Mouse (Mus musculus): ENCODE results near the gene Phykpl. TPM values are rescaled to one million over a fixed set of nuclear protein-coding genes. Genes with fewer than 3 reads are reported as not detected.
"Not testable (repeated sequence)": the region's sequence is repeated elsewhere in the genome, so short reads cannot be mapped to it uniquely, and the experiment has no call there.

Phykpl gene
- polyA plus RNA-seq, 1 experiment: 7.7 TPM

DNA sequence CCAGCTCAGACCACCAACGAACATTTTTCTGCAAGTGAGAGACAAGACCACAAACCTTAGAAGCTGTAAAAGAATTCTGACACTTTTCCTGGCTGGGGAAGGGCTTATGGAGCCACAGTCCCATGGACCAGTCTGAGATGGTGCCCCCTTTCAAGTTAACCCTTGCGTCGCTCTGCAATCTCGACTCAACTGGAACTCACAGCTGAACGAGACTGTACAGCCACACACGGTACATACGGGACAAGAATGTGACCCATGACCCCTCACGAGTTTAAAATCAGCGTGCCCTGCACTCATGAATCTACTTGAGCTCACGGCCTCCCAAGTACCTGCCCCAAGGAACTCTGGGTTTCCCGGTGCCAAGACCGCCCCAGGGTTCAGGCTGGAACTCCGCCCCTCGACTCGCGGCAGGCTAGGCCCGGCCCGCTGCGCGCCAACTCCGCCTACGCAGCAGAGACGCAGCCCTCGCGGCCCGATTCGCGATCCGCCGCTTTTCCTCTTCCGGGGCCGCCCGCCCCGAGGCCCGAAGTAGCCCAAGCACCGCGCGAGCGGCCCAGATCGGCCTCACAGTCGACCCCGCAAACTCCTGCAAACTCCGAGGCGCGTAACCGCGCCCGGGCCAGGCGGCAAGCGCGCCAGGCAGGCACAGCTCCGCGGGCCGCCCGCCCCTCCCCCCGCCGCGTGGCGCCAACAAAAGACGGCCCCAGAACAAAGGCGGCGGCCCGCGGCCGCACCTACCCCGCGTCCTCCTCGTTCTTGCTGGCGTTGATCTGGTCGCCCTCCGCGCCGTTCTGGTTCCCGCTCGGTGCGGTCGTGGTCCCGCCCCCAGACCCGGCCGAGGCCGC lies 21.3 kb downstream of the Phykpl start:
- H3K27me3 ChIP-seq (ENCODE audit: control insufficient read depth, insufficient read depth, insufficient read length): no peaks in the 10 kb centered on the region
- H3K4me3 ChIP-seq (ENCODE audit: insufficient read depth, poor library complexity, severe bottlenecking): peak overlapping the region; percentile 99
- peaks cover 50% of the 10 kb centered on the region for H3K36me3 ChIP-seq (ENCODE audit: control insufficient read depth, insufficient read depth)

DNA sequence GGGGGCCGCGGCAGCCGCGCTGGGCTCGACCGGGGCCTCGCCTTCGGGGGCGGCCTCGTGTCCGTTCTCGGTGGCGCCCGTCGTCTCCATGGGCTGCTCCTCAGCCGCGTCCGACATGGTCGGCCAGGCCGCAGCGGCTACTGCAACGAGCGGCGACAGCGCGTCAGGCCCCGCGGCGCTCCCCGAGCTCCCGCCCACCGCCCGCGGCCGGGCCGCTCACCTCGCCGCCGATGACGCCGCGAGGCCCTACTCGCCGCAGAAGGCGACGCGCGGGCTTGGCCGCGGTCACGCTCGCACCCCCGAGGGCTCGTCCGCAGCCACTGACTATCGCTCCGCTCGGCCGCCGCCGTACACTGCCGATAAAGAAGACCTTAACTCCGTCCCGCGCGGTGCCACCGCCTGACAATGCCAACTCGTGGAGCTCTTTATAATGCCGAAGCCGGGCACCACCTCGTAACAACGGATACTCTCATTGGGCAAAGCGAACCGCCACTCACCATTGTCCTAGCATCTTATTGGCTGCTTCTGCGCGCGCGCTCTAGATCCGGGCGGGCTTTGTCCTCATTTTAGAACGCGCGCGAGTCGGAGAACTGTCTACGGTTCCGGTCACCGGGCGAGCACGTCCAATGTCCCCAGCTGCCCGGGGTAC lies 22.0 kb downstream of the Phykpl start, which contains the start of gene Hnrnpab:
Gene Hnrnpab (minus strand): TSS at position 401 of the 649 bp plus-strand sequence.
- peak within 1 kb of the TSS; percentile 99 for H3K4me3 ChIP-seq (ENCODE audit: insufficient read depth, poor library complexity, severe bottlenecking)
- H3K27me3 ChIP-seq (ENCODE audit: control insufficient read depth, insufficient read depth, insufficient read length): no peaks in the 10 kb centered on the region
- TF ChIP-seq CTCF (IDR thresholded peaks at IDR 0.05; ENCODE audit: control insufficient read depth, insufficient read depth, insufficient read length): no peak
- TF ChIP-seq MYOD1 (IDR thresholded peaks at IDR 0.05; ENCODE audit: control insufficient read depth, insufficient read length, low read depth): no peak
- TF ChIP-seq FOSL1 (IDR thresholded peaks at IDR 0.05; ENCODE audit: insufficient read depth, low read length, poor library complexity, severe bottlenecking): no peak
- no peak for TF ChIP-seq USF1 (IDR thresholded peaks at IDR 0.05; ENCODE audit: low read depth)
- peak; percentile 77 for TF ChIP-seq MAX (IDR thresholded peaks at IDR 0.05)
- no peak for TF ChIP-seq CEBPB (IDR thresholded peaks at IDR 0.05; ENCODE audit: low read depth)
- H3ac ChIP-seq (ENCODE audit: control insufficient read depth, insufficient read length, low read depth): peak within 1 kb of the TSS; percentile 97
- peaks cover 47% of the 10 kb centered on the region for H3K79me3 ChIP-seq (ENCODE audit: low read depth)
- peaks cover 61% of the 10 kb centered on the region for H3K79me2 ChIP-seq (ENCODE audit: control insufficient read depth, insufficient read depth)
- H3K36me3 ChIP-seq (ENCODE audit: control insufficient read depth, insufficient read depth): peaks cover 43% of the 10 kb centered on the region

More for the DNA sequence above, 21.3 kb downstream of the Phykpl start:
- peaks cover 53% of the 10 kb centered on the region for H3K79me3 ChIP-seq (ENCODE audit: low read depth)
- peak overlapping the region; percentile 97 for H3ac ChIP-seq (ENCODE audit: control insufficient read depth, insufficient read length, low read depth)
- H3K79me2 ChIP-seq (ENCODE audit: control insufficient read depth, insufficient read depth): peaks cover 68% of the 10 kb centered on the region
- TF ChIP-seq MYOD1 (IDR thresholded peaks at IDR 0.05; ENCODE audit: control insufficient read depth, insufficient read length, low read depth) (no peak), MAX (IDR thresholded peaks at IDR 0.05) (no peak), USF1 (IDR thresholded peaks at IDR 0.05; ENCODE audit: low read depth) (no peak), CTCF (IDR thresholded peaks at IDR 0.05; ENCODE audit: control insufficient read depth, insufficient read depth, insufficient read length) (no peak), CEBPB (IDR thresholded peaks at IDR 0.05; ENCODE audit: low read depth) (no peak), MYOG (IDR thresholded peaks at IDR 0.05; ENCODE audit: control insufficient read depth, extremely low read depth, insufficient read length) (no peak), FOSL1 (IDR thresholded peaks at IDR 0.05; ENCODE audit: insufficient read depth, low read length, poor library complexity, severe bottlenecking) (no peak)

DNA sequence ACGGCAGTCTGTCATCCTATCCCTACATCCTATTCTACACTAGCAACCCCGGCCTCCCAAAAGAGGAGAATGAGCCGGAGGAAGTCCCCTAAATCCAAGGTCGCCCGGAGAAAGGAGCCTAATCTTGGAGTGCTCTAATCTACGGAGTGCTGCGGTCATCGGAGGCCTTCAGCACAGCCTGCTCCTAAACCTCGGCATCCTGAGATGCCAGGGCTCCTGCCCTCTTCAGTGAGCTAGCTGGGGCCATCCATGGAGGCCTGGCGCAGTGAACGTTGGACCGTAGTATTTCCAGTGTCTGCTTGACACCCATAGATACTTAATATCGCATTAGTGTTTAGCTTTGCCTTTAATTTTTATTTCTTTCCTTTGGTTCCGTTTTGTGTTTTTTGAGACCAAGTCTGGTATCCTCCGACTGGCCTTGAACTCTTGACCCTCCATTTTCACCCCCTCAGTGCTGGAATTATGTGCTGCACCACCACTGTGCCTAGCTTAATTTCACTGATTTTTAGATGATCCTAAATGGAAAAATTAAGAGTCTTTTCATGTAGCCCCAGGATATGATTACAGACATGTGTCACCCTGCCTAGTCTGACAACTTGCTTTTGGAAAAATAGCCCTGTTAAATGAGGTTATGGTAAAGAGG lies 22.7 kb downstream of the Phykpl start:
- Histone ChIP-seq H3K4me3 (ENCODE audit: insufficient read depth, poor library complexity, severe bottlenecking) (peak overlapping the region; percentile 99), H3K27me3 (ENCODE audit: control insufficient read depth, insufficient read depth, insufficient read length) (no peaks in the 10 kb centered on the region), H3ac (ENCODE audit: control insufficient read depth, insufficient read length, low read depth) (peak overlapping the region; percentile 90), H3K79me3 (ENCODE audit: low read depth) (peaks cover 41% of the 10 kb centered on the region), H3K79me2 (ENCODE audit: control insufficient read depth, insufficient read depth) (peaks cover 54% of the 10 kb centered on the region), H3K36me3 (ENCODE audit: control insufficient read depth, insufficient read depth) (peaks cover 36% of the 10 kb centered on the region)
- TF ChIP-seq MYOG (IDR thresholded peaks at IDR 0.05; ENCODE audit: control insufficient read depth, extremely low read depth, insufficient read length) (no peak), USF1 (IDR thresholded peaks at IDR 0.05; ENCODE audit: low read depth) (no peak), MYOD1 (IDR thresholded peaks at IDR 0.05; ENCODE audit: control insufficient read depth, insufficient read length, low read depth) (no peak), FOSL1 (IDR thresholded peaks at IDR 0.05; ENCODE audit: insufficient read depth, low read length, poor library complexity, severe bottlenecking) (no peak), CEBPB (IDR thresholded peaks at IDR 0.05; ENCODE audit: low read depth) (no peak), MAX (IDR thresholded peaks at IDR 0.05) (no peak), CTCF (IDR thresholded peaks at IDR 0.05; ENCODE audit: control insufficient read depth, insufficient read depth, insufficient read length) (no peak)

DNA sequence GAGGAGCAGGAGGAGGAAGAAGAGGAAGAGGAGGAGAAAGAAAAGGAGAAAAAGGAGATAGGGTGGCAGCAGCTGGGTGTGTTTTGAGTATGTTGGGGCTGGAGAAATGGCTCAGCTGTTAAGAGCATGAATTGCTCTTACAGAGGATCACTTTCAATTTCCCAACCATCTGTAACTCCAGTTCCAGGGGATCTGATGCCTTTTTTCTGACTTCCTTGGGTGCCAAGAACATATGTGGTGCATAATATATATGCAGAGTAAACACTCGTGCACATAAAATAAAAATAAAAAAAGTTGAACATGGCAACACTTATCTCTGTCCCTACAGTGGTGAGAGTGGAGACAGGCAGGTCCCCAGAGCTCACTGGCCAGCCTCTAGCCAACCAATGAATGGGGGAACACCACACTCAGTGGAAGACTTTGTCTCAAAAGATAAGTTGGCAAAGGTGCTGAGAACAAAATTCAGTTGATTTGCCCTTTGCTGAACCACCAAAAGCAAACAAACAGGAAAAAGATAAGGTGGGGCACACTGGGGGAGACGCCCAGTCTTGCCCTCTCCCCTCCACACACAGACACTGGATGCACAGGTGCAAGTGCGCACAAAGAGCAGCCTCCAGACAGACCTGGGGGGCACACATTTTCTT lies 24.8 kb downstream of the Phykpl start:
- Histone ChIP-seq H3K79me2 (ENCODE audit: control insufficient read depth, insufficient read depth) (peaks cover 32% of the 10 kb centered on the region), H3K27me3 (ENCODE audit: control insufficient read depth, insufficient read depth, insufficient read length) (no peaks in the 10 kb centered on the region), H3K36me3 (ENCODE audit: control insufficient read depth, insufficient read depth) (peaks cover 14% of the 10 kb centered on the region), H3K79me3 (ENCODE audit: low read depth) (peaks cover 19% of the 10 kb centered on the region), H3ac (ENCODE audit: control insufficient read depth, insufficient read length, low read depth) (no peak overlapping the region), H3K4me3 (ENCODE audit: insufficient read depth, poor library complexity, severe bottlenecking) (no peak overlapping the region)
- TF ChIP-seq CTCF (IDR thresholded peaks at IDR 0.05; ENCODE audit: control insufficient read depth, insufficient read depth, insufficient read length) (no peak), MYOG (IDR thresholded peaks at IDR 0.05; ENCODE audit: control insufficient read depth, extremely low read depth, insufficient read length) (no peak), CEBPB (IDR thresholded peaks at IDR 0.05; ENCODE audit: low read depth) (no peak), FOSL1 (IDR thresholded peaks at IDR 0.05; ENCODE audit: insufficient read depth, low read length, poor library complexity, severe bottlenecking) (no peak), MAX (IDR thresholded peaks at IDR 0.05) (no peak), USF1 (IDR thresholded peaks at IDR 0.05; ENCODE audit: low read depth) (no peak), MYOD1 (IDR thresholded peaks at IDR 0.05; ENCODE audit: control insufficient read depth, insufficient read length, low read depth) (no peak)

DNA sequence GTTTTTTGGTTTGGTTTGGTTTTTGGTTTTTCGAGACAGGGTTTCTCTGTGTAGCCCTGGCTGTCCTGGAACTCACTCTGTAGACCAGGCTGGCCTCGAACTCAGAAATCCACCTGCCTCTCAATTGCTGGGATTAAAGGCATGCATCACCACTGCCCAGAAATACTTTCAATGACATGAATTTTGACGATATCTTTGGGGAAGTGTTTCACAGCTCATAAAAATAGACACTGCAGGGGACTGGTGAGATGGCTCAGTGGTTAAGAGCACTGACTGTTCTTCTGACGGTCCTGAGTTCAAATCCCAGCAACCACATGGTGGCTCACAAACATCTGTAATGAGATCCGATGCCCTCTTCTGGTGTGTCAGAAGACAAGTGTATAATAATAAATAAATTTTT lies 25.4 kb downstream of the Phykpl start:
- H3K27me3 ChIP-seq (ENCODE audit: control insufficient read depth, insufficient read depth, insufficient read length); H3K4me3 ChIP-seq (ENCODE audit: insufficient read depth, poor library complexity, severe bottlenecking); H3ac ChIP-seq (ENCODE audit: control insufficient read depth, insufficient read length, low read depth); H3K36me3 ChIP-seq (ENCODE audit: control insufficient read depth, insufficient read depth): not testable (repeated sequence)
- Histone ChIP-seq H3K79me3 (ENCODE audit: low read depth) (peaks cover 14% of the 10 kb centered on the region), H3K79me2 (ENCODE audit: control insufficient read depth, insufficient read depth) (peaks cover 27% of the 10 kb centered on the region)

Measured in C2C12 (cell line).